Mouse (Mus musculus) stomach, postnatal 0 days (tissue): ENCODE data around the gene Cntnap2. TPM values are rescaled to one million over a fixed set of nuclear protein-coding genes. Genes with fewer than 3 reads are reported as not detected.

Experiments
- ATAC-seq: fragments of 200-750 bp; cut with Nextera tagmentation; 2 replicates; pipeline ENCODE4 v1.8.0; 2017; ENCODE audit not compliant: low FRiP score, low TSS enrichment
- DNase-seq: peaks from one replicate; pipeline ENCODE4 v3.0.0-alpha.2; 2016; ENCODE audit warnings: low spot score
- H3K27ac ChIP-seq: fragments of 300-500 bp; sonication (generic); replicated peaks from 2 replicates; pipeline ENCODE4 v1.5.1; 2014; ENCODE audit warnings: mild to moderate bottlenecking, control low read depth
- H3K27me3 ChIP-seq: fragments of 300-500 bp; sonication (generic); 2 replicates; pipeline ENCODE4 v1.6.1; 2014; ENCODE audit warnings: low read length; ENCODE audit not compliant: control insufficient read depth, insufficient read depth
- H3K36me3 ChIP-seq: fragments of 300-500 bp; sonication (generic); 2 replicates; pipeline ENCODE4 v1.6.1; 2014; ENCODE audit warnings: low read length, mixed read lengths; ENCODE audit not compliant: control insufficient read depth, insufficient read depth
- H3K4me1 ChIP-seq: fragments of 300-500 bp; sonication (generic); replicated peaks from 2 replicates; pipeline ENCODE4 v1.6.1; 2014; ENCODE audit warnings: antibody characterized with exemption; ENCODE audit not compliant: control insufficient read depth, insufficient read depth
- H3K4me2 ChIP-seq: fragments of 300-500 bp; sonication (generic); replicated peaks from 2 replicates; pipeline ENCODE4 v1.6.1; 2014; ENCODE audit warnings: low read depth, mild to moderate bottlenecking, control low read depth, moderate library complexity
- H3K4me3 ChIP-seq: fragments of 300-500 bp; sonication (generic); 2 replicates; pipeline ENCODE4 v1.5.1; 2014; ENCODE audit warnings: low read depth, low read length, control low read depth
- H3K9ac ChIP-seq: fragments of 300-500 bp; sonication (generic); 2 replicates; pipeline ENCODE4 v1.6.1; 2014; ENCODE audit warnings: mild to moderate bottlenecking, low read length, control low read depth, mixed read lengths
- H3K9me3 ChIP-seq: fragments of 300-500 bp; sonication (generic); 2 replicates; pipeline ENCODE4 v1.6.1; 2016; ENCODE audit warnings: low read length; ENCODE audit not compliant: control insufficient read depth
- CTCF ChIP-seq: IDR thresholded peaks from 2 replicates; pipeline ENCODE4 v1.5.1; 2016; ENCODE audit warnings: antibody characterized with exemption, low read depth, mild to moderate bottlenecking, moderate library complexity
- EP300 ChIP-seq: optimal IDR thresholded peaks from 2 replicates; pipeline ENCODE3; 2016; ENCODE audit warnings: antibody characterized with exemption
- WGBS: fragments of 180-500 bp; shearing (Covaris S2); extraction: QIAGEN DNeasy Blood & Tissue Kit; methylation state at CpG from one replicate; pipeline ENCODE4 v1.1.7; 2014; 5-methylcytosine and 5-hydroxymethylcytosine counted together
- polyA plus RNA-seq: library from polyadenylated mRNA; unstranded; fragments of >200 nt; fragmentation: Nextera tagmentation; extraction: Ambion mirVana; gene quantifications from 2 replicates; pipeline ENCODE4 v1.2.1, GENCODE M21; 2015

Cntnap2 gene
- polyA plus RNA-seq, 1 experiment from 2014 or later = 0.55 TPM

GRCm38 (mm10) chr6:45273259-45273775 is 214.2 kb downstream of the Cntnap2 start:
- no peaks in the 10 kb centered on the region for H3K9me3 ChIP-seq
- TF ChIP-seq CTCF = no peak
- TF ChIP-seq EP300 = no peak
- DNase-seq (no peak), ATAC-seq (no peak)
- H3K27ac ChIP-seq = no peak overlapping the region
- H3K4me1 ChIP-seq = no peaks in the 10 kb centered on the region
- H3K4me2 ChIP-seq = no peak overlapping the region
- no peaks in the 10 kb centered on the region for H3K36me3 ChIP-seq
- no peak overlapping the region for H3K4me3 ChIP-seq
- WGBS = 57% methylated on average over 1 of the region's 1 CpGs
- H3K9ac ChIP-seq = no peak overlapping the region
- H3K27me3 ChIP-seq = no peaks in the 10 kb centered on the region

- Histone ChIP-seq H3K4me2 (no peak overlapping the region), H3K4me3 (no peak overlapping the region), H3K9me3 (no peaks in the 10 kb centered on the region), H3K36me3 (no peaks in the 10 kb centered on the region), H3K27ac (no peak overlapping the region), H3K27me3 (no peaks in the 10 kb centered on the region), H3K9ac (no peak overlapping the region), H3K4me1 (no peaks in the 10 kb centered on the region)
- 68% methylated on average over 1 of the region's 1 CpGs for WGBS
- DNase-seq (no peak), ATAC-seq (no peak)
- no peak for TF ChIP-seq CTCF
- no peak for TF ChIP-seq EP300
Measured at GRCm38 (mm10) chr6:45290154-45290553, 231.0 kb downstream of the Cntnap2 start.

GRCm38 (mm10) chr6:45317455-45317854 is 258.3 kb downstream of the Cntnap2 start:
- Histone ChIP-seq H3K9me3 (no peaks in the 10 kb centered on the region), H3K27me3 (no peaks in the 10 kb centered on the region), H3K4me1 (no peaks in the 10 kb centered on the region), H3K4me2 (no peak overlapping the region), H3K9ac (no peak overlapping the region), H3K36me3 (no peaks in the 10 kb centered on the region), H3K27ac (no peak overlapping the region), H3K4me3 (no peak overlapping the region)
- WGBS = 76% methylated on average over 3 of the region's 3 CpGs
- TF ChIP-seq EP300 (no peak), CTCF (no peak)
- DNase-seq (no peak), ATAC-seq (no peak)

GRCm38 (mm10) chr6:45323505-45323904 is 264.3 kb downstream of the Cntnap2 start:
- H3K9ac ChIP-seq = no peak overlapping the region
- no peak overlapping the region for H3K4me3 ChIP-seq
- no peaks in the 10 kb centered on the region for H3K9me3 ChIP-seq
- TF ChIP-seq CTCF (peak; percentile 80), EP300 (no peak)
- 2% methylated on average over 2 of the region's 2 CpGs for WGBS
- H3K4me1 ChIP-seq = no peaks in the 10 kb centered on the region
- no peak overlapping the region for H3K4me2 ChIP-seq
- no peak overlapping the region for H3K27ac ChIP-seq
- DNase-seq = peak; percentile 61
- H3K27me3 ChIP-seq = no peaks in the 10 kb centered on the region
- H3K36me3 ChIP-seq = no peaks in the 10 kb centered on the region
- ATAC-seq = no peak

GRCm38 (mm10) chr6:45327952-45328485 is 268.9 kb downstream of the Cntnap2 start:
- no peak overlapping the region for H3K4me2 ChIP-seq
- H3K4me3 ChIP-seq = no peak overlapping the region
- TF ChIP-seq EP300 (no peak), CTCF (no peak)
- DNase-seq (no peak), ATAC-seq (no peak)
- H3K36me3 ChIP-seq = no peaks in the 10 kb centered on the region
- WGBS = 80% methylated on average over 3 of the region's 3 CpGs
- H3K9ac ChIP-seq = no peak overlapping the region
- no peaks in the 10 kb centered on the region for H3K4me1 ChIP-seq
- no peaks in the 10 kb centered on the region for H3K9me3 ChIP-seq
- H3K27me3 ChIP-seq = no peaks in the 10 kb centered on the region
- no peak overlapping the region for H3K27ac ChIP-seq

- 75% methylated on average over 2 of the region's 2 CpGs for WGBS
- no peak overlapping the region for H3K4me3 ChIP-seq
- H3K9me3 ChIP-seq = no peaks in the 10 kb centered on the region
- no peak overlapping the region for H3K4me2 ChIP-seq
- H3K36me3 ChIP-seq = no peaks in the 10 kb centered on the region
- no peaks in the 10 kb centered on the region for H3K4me1 ChIP-seq
- no peak overlapping the region for H3K9ac ChIP-seq
- ATAC-seq (no peak), DNase-seq (no peak)
- no peak for TF ChIP-seq CTCF
- TF ChIP-seq EP300 = no peak
- H3K27me3 ChIP-seq = no peaks in the 10 kb centered on the region
- no peak overlapping the region for H3K27ac ChIP-seq
Measured at GRCm38 (mm10) chr6:45345396-45345795, 286.2 kb downstream of the Cntnap2 start.
